Mouse (Mus musculus) cortical plate, adult 2 months (tissue): ENCODE measurements around the gene Sgk2.

ENCODE experiments used
- CTCF ChIP-seq: fragments of 200-500 bp; IDR thresholded peaks from 2 replicates; pipeline ENCODE4 v1.5.1; 2011; ENCODE audit warnings: mild to moderate bottlenecking, control low read depth, low read length; ENCODE audit not compliant: insufficient read depth; ENCODE audit errors: extremely low read depth
- POLR2A ChIP-seq: fragments of 200-500 bp; IDR thresholded peaks from 2 replicates; pipeline ENCODE4 v1.6.1; 2011; ENCODE audit warnings: mild to moderate bottlenecking, low read length, control low read depth; ENCODE audit not compliant: insufficient read depth; ENCODE audit errors: extremely low read depth

DNA sequence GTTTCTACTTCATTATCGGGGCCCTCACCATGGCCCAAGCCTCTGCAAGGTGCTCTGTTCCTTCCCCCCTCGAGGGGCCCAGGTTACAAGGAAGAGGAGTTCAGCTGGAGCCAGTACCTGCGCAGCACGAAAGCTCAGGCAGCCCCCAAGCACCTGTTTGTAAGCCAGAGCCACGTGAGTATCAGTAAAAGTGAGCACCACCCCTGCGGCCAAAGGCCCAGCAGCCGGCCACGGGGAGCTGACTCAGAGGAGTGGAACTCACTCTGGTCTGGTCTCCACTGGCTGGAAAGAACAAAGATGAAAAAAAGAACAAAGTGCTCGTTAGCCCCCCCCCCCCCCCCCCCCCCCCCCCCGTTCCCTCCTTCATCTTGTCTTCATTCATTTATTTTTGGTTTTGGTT is 25.8 kb upstream of the Sgk2 start:
- TF ChIP-seq CTCF, result no peak
- no peak for TF ChIP-seq POLR2A
